Mouse (Mus musculus): ENCODE measurements at regions not wholly inside any gene's neighbourhood (a gene's known extent, or its start where the extent isn't known, plus 50 kb on each side); places are given as distances from the start of the nearest gene placed in this dataset.
A peak's percentile ranks its signal among the peaks of the same experiment; 100 is the strongest.

DNA sequence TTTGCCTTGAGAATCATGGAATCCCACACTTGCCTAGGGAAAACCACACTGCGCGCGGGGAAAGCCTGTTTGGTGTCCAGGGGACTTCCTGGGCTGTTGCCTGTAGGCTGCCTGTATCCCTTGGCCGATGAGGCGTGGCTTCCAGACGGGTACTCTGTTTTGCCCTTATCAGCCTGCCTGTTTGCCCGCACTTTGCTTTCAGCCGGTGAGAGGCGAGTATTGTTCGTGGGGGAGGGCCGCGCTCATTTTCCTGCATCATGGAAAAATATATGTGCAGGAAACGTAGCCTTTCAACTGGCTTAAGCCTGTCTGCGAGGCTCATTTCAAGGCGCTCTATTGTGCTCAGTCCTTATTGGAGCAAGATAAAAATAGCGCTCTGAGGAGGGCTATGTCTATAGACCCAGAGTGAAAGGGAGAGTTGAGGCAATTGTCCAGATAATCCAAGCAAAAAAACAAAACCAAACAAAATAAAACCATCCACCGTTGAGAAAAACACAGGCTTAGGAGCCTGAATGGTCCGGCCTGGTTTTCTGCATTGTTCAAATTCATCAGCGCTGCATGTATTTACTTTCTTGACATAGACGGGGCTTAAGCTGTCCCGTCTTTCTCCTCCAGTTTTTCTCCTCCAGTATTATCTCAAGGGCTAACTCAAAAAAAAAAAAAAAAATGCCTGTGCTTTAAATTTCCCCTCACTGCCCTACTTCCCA is 67.9 kb downstream of the Klf5 start:
- intact Hi-C loops (cut with DNase I): no loop called here
- DNase-seq (ENCODE audit: extremely low spot score in 1 of 2, low spot score in 2 of 2): no peak

- intact Hi-C loops (cut with DNase I): no loop called here
These were observed 68.6 kb downstream of the Klf5 start for GRCm38 (mm10) chr14:99366996-99367555.

DNA sequence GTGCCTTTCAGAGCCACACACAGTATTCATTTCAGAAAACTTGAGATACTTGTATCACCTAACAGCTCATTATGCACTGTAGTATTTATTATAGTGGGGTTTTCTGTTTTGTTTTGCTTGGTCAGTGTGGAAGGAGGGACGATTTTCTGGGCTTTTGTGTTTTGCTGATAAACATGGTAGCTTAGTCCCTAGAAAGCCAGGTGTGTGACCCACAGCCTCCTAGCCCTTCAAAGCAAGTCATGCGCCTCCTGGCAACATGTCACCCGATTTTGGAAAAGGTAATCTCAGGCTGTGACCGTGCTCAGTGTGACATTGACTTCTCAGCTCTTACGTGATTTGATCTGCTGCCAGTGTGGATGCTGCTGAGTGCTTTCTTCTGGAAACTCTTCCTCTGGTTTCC is 70.9 kb downstream of the Klf5 start:
- intact Hi-C loops (cut with DNase I): no loop called here
- no peak for DNase-seq (ENCODE audit: extremely low spot score in 1 of 2, low spot score in 2 of 2)

More at GRCm38 (mm10) chr14:99366996-99367555, 68.6 kb downstream of the Klf5 start:
- DNase-seq (ENCODE audit: extremely low spot score in 1 of 2, low spot score in 2 of 2): no peak

DNA sequence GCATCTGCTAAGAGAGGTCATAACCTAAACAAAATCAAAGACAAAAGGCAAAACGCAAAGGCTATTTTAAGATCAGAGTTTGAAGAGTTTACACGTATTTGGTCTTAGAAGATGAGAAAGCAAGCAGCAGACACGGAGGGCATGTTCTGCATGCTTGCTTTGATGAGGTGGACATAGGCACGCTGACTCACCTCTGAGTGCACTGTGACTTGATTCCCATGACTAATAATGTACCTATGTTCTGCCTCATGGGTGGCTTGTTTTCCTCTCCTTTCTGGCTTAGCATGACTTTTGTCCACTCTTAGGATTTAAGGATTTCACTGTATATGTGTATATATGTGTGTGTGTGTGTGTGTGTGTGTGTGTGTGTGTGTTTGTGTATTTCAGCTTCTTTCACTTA is 75.2 kb downstream of the Klf5 start:
- DNase-seq (ENCODE audit: extremely low spot score in 1 of 2, low spot score in 2 of 2): no peak
- intact Hi-C loops (cut with DNase I): no loop called here

DNA sequence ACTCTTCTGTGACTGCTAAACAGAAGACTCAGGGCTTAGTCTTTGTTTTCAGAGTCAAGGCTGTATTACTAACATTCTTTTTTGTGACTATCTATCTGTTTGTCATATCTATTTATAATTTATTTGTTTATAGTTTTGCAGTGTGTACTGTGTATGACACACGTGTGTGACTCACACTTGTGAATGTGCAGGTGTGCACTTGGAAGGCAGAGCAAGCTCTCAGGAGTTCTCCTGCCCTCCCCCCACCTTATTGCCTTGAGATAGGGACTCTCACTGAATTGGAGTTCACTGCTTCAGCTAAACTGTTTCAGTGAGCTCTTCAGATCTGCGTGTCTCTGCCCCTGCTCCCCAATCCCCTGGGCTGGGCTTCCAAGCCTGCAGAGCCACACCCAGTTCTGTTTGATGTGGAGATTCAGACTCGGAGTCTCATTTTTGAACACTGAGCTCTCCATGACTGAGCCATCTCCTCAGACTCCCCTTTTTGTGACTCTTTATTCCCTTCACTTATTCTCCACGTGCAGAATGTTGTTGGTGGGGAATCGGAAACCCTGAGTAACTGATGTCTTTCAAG is 76.6 kb downstream of the Klf5 start:
- no peak for DNase-seq (ENCODE audit: extremely low spot score in 1 of 2, low spot score in 2 of 2)
- intact Hi-C loops (cut with DNase I): no loop called here

GRCm38 (mm10) chr14:99376652-99377502 is 78.4 kb downstream of the Klf5 start:
- intact Hi-C loops (cut with DNase I): no loop called here
- DNase-seq (ENCODE audit: extremely low spot score in 1 of 2, low spot score in 2 of 2): peak in 1 of 2 experiments; percentile 32

GRCm38 (mm10) chr14:99381262-99382017 is 82.9 kb downstream of the Klf5 start:
- intact Hi-C loops (cut with DNase I): no loop called here
- DNase-seq (ENCODE audit: extremely low spot score in 1 of 2, low spot score in 2 of 2): no peak

- intact Hi-C loops (cut with DNase I): no loop called here
- DNase-seq (ENCODE audit: extremely low spot score in 1 of 2, low spot score in 2 of 2): no peak
These were observed 83.6 kb downstream of the Klf5 start for GRCm38 (mm10) chr14:99382051-99382450.

DNA sequence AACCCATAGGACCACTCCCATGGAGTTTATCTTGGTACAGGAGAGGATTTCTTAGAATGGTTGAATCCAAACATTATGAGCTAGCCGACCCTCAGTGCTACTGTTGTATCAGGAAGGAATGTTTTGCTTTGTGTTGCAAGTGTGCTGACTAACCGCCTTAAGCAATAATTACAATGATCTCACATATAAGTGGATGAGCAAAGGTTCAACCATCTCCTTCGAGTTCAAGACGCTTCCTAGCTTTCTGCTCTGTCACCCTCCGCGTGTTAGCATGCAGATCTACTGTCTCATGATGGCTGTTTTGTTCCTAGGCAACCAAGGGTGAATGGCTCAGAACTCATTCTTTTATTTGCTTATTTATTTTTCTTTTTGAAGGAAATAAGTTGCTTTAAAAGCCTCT is 84.7 kb downstream of the Klf5 start:
- DNase-seq (ENCODE audit: extremely low spot score in 1 of 2, low spot score in 2 of 2): no peak
- intact Hi-C loops (cut with DNase I): no loop called here

- intact Hi-C loops (cut with DNase I): no loop called here
- DNase-seq (ENCODE audit: extremely low spot score in 1 of 2, low spot score in 2 of 2): no peak
These were observed 89.1 kb downstream of the Klf5 start for GRCm38 (mm10) chr14:99387581-99387980.

DNA sequence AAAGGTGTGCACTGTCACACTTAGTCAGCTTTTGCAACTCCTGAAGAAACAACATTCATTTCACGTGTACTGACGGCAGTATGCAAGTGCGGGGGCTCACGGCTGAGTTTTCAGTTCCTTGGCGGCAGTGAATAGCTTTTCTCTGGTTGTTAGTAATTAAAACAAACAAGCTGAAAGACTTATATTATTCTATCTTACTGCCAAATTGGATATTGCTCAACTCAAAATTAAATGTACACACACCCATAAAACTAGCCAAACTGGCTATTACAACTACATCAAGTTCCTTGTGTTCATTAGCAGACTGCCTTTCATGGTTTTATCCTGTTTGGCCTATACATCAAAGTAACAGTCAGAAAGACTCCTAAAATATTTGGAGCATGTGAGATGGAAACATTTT is 90.8 kb downstream of the Klf5 start:
- intact Hi-C loops (cut with DNase I): no loop called here
- no peak for DNase-seq (ENCODE audit: extremely low spot score in 1 of 2, low spot score in 2 of 2)

DNA sequence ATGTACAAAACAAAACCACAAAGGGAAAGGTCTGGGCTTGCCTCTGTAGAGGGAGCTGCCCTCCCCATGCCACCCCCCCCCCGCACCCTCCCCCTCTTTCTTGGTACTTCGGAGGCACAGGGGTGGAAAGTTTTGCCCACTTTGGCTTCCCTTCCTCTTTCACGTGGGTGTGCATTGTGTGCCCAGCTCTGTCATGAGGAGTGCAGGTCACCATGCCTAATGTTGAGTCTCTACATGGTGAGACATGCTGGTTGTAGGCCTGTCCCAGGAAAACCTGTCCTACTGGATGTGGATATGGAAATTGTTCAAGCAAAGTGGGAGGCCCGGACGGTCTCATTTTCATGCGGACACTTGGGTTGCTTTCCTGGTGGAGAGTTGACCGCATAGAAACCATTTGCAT is 93.2 kb downstream of the Klf5 start:
- no peak for DNase-seq (ENCODE audit: extremely low spot score in 1 of 2, low spot score in 2 of 2)
- intact Hi-C loops (cut with DNase I): no loop called here

GRCm38 (mm10) chr14:99392813-99393212 is 94.3 kb downstream of the Klf5 start:
- DNase-seq (ENCODE audit: extremely low spot score in 1 of 2, low spot score in 2 of 2): no peak
- intact Hi-C loops (cut with DNase I): no loop called here

DNA sequence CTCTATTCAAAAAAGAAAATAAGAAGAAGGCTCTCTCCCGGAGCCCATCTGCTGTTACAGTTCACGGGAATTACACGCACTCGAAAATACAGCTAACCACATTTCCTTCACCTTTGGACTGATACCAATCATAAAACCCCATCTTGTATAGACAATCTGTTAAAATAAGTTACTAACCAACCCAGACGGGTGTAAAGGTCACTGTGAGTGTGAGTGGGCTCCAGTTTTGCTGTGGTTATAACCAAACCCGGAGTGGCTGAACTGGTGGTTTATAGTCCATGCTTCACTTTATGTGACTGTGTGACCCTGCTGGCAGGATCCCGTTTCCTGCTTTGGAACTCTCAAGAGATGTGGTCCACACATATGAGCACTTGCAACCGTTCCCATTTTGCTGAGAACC is 95.1 kb downstream of the Klf5 start:
- DNase-seq (ENCODE audit: extremely low spot score in 1 of 2, low spot score in 2 of 2): no peak
- intact Hi-C loops (cut with DNase I): no loop called here

DNA sequence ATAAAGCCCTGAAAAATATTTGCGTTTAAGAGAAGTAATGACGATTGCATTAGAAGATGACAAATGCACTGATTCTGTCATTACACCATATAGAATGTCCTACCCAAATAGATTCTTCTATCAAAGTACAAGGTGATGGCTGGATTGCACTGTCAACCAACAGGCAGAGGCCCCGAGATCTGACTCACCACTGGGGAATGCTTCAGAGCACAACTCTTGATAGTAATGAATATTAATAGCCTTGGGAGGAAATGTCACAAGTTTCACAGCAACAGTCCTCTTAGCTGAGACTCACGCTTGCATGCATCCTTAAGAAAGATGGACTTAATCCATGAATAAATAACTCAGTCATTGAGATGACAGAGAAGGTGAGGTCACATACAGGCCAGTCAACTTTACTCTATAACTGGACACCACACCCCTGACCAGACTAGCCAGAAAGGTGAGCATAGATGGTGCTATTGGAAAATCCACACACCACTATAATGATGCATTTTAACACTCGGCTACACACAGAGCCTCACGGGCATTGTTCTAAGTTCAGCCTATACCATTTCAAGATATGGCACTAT is 104.8 kb downstream of the Klf5 start:
- intact Hi-C loops (cut with DNase I): no loop called here
- DNase-seq (ENCODE audit: extremely low spot score in 1 of 2, low spot score in 2 of 2): no peak

GRCm38 (mm10) chr14:99405228-99405627 is 106.7 kb downstream of the Klf5 start:
- intact Hi-C loops (cut with DNase I): no loop called here
- no peak for DNase-seq (ENCODE audit: extremely low spot score in 1 of 2, low spot score in 2 of 2)

DNA sequence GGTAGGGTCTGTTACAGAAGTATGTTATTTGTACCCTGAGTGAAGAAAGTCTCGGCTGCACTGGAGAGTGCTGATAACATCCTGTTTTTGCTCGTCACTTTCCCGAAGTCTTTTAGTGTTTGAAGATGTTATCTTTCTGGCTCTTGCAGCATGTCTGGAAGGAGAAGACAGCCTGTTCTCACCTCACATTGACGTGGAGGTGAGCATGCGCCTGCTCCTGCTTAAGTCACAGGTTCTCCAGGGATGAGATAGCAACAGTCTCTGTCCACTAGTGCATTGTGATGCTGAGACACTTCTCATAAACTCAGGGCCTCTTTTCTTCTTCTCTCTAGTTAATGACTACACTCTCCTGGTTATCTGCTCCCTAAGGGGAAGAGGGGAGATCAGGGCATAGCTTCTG is 113.3 kb downstream of the Klf5 start:
- intact Hi-C loops (cut with DNase I): no loop called here

GRCm38 (mm10) chr14:99416169-99416568 is 117.7 kb downstream of the Klf5 start:
- DNase-seq (ENCODE audit: extremely low spot score in 1 of 2, low spot score in 2 of 2): no peak
- intact Hi-C loops (cut with DNase I): no loop called here

More for the DNA sequence above, 113.3 kb downstream of the Klf5 start:
- no peak for DNase-seq (ENCODE audit: extremely low spot score in 1 of 2, low spot score in 2 of 2)

GRCm38 (mm10) chr14:99418970-99419369 is 120.5 kb downstream of the Klf5 start:
- no peak for DNase-seq (ENCODE audit: extremely low spot score in 1 of 2, low spot score in 2 of 2)
- intact Hi-C loops (cut with DNase I): no loop called here
